Mouse (Mus musculus) ES-E14 (cell line): ENCODE measurements around the gene Ap3b2.

Source experiments
- CHD2 ChIP-seq: IDR thresholded peaks from 2 replicates; pipeline ENCODE4 v1.6.1; 2014; ENCODE audit warnings: mild to moderate bottlenecking, low read depth, low read length, inconsistent platforms
- MAFK ChIP-seq: IDR thresholded peaks from 2 replicates; pipeline ENCODE4 v1.6.1; 2014; ENCODE audit warnings: mild to moderate bottlenecking, low read depth, low read length, inconsistent platforms; ENCODE audit not compliant: insufficient read depth
- ZC3H11A ChIP-seq: IDR thresholded peaks from 2 replicates; pipeline ENCODE4 v1.6.1; 2012; ENCODE audit warnings: low read depth, mild to moderate bottlenecking, inconsistent platforms, low read length, borderline replicate concordance
- ZNF384 ChIP-seq: IDR thresholded peaks from 2 replicates; pipeline ENCODE4 v1.6.1; 2012; ENCODE audit warnings: low read depth, low read length, inconsistent platforms

GRCm38 (mm10) chr7:81475221-81475620 lies 18.5 kb downstream of the Ap3b2 start:
- TF ChIP-seq ZC3H11A = no peak
- no peak for TF ChIP-seq ZNF384
- no peak for TF ChIP-seq CHD2
- TF ChIP-seq MAFK = no peak
